Mouse (Mus musculus): ENCODE data around the gene Trpc7. TPM values are rescaled to one million over a fixed set of nuclear protein-coding genes. Genes with fewer than 3 reads are reported as not detected.

Gene Trpc7
- polyA plus RNA-seq, 1 experiment from 2014 or later = 1.5 TPM

DNA sequence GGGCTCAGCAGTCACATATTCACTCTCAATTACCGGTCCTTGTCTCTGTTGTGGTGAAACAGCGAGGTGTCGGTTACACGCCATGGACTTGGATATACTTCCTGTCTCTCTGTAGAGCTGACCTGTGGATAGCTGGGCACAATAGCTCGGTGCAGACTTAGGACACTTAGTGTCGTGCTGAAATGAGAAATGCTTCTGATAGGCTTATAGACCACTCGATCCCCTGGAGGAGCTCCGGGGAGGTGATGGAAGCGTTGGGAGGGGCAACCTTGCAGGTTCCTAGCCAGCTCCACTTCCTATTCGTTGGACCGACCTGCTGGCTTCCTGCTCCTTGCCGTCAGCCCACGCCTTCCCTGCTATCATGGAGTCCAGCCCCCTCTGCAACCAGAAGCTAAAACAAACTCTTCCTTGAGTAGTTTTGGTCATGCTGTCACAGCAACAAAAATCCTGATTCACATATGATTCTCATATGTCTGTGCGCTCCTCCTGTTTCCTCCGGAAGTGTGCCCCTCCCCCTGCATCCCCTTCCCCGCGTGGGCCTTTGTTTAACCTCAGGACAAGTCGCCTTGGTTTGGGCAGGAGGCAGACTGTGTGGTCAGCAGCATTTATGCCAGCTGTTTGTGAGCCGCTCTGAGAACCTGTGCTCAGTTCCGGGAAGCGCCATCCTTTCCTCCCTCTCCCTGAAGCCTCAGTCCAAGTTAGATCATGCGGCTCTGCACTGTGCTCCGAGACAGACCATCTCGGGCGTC is 130.3 kb downstream of the Trpc7 start:
- no peak overlapping the region for H3K4me3 ChIP-seq (ENCODE audit: low read depth, low read length)
- H3K9ac ChIP-seq (ENCODE audit: low read length) = no peak overlapping the region
- H3K27ac ChIP-seq (ENCODE audit: low read depth, low read length) = no peak overlapping the region
- H3K4me1 ChIP-seq (ENCODE audit: control insufficient read depth, insufficient read depth, low read length) = peaks cover 20% of the 10 kb centered on the region
- no peaks in the 10 kb centered on the region for H3K36me3 ChIP-seq (ENCODE audit: control insufficient read depth, insufficient read depth, low read length)
- 57% methylated on average over 25 of the region's 25 CpGs for WGBS
- DNase-seq (ENCODE audit: low spot score) (no peak), ATAC-seq (no peak)
- H3K9me3 ChIP-seq (replicated peaks; ENCODE audit: control insufficient read depth, low read length) = no peaks in the 10 kb centered on the region
- no peak overlapping the region for H3K4me2 ChIP-seq (ENCODE audit: low read length)
- no peaks in the 10 kb centered on the region for H3K27me3 ChIP-seq (replicated peaks; ENCODE audit: control insufficient read depth, insufficient read depth, low read length)

DNA sequence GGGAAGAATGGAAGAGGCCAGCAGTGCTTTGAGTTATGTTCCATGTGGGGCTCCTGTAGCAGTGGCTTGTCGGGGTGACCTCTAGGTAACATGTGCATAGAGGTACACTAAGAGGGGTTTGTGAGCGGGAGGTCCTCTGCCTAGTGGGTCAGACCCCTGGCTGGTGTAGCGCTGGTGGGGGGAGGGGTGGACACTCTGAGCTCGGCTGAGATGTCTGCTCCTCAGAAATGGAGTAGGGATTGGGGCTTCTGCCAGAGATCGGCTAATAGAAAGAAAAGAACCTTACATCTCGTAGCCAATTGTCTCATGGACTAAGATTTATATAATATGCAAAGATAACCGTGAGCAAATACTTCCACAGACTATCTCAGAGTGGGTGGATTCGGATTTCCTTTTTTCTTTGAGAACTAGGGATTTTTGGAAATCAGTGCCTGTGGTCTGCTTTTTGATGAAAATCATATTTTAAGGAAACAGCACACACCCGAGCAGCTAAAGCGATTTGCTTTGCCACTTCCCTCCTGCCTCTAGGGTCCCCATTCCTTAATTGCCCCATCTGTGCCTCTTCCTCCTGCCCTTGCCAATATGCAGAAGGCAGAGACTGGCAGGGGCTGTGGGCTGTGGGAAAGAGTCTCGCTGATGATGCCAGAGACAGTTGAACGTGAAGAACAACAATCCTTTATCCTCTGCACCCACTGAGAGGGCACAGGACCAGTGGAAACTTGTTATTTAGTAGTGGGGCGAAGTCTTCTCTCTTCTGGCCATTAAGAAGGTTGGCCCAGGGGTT is 133.2 kb downstream of the Trpc7 start:
- Histone ChIP-seq H3K4me3 (ENCODE audit: low read depth, low read length) (no peak overlapping the region), H3K4me1 (ENCODE audit: control insufficient read depth, insufficient read depth, low read length) (peaks cover 10% of the 10 kb centered on the region), H3K36me3 (ENCODE audit: control insufficient read depth, insufficient read depth, low read length) (no peaks in the 10 kb centered on the region), H3K9ac (ENCODE audit: low read length) (no peak overlapping the region), H3K4me2 (ENCODE audit: low read length) (0 out of 2 replicates have a peak overlapping the region, but pooled peaks have one; percentile 3), H3K27me3 (replicated peaks; ENCODE audit: control insufficient read depth, insufficient read depth, low read length) (no peaks in the 10 kb centered on the region), H3K27ac (ENCODE audit: low read depth, low read length) (peak overlapping the region; percentile 6; the same call in 1 of the 2 replicates), H3K9me3 (replicated peaks; ENCODE audit: control insufficient read depth, low read length) (no peaks in the 10 kb centered on the region)
- 39% methylated on average over 13 of the region's 13 CpGs for WGBS
- ATAC-seq (peak; percentile 65), DNase-seq (ENCODE audit: low spot score) (peak; percentile 71)

DNA sequence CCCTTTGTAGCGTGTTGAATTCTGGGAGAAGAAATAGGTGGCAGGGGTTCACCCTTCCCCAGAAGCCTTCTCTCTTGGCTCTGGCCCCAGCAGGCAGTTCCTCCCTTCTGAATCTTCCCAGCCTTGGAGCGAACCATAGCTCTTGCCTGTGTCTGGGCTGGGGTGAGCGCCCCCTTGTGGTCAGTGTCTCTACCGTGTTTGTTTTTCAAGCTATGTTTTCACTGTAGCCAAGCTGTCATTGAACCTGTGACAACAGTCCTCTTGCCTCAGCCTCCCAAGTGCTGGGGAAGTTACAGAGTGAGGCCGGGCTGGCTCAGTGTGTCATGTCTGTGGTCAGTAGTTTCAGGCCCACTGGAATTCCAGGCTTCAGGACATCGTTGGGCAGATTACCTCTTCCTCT is 137.3 kb downstream of the Trpc7 start:
- Histone ChIP-seq H3K4me1 (ENCODE audit: control insufficient read depth, insufficient read depth, low read length) (peaks cover 10% of the 10 kb centered on the region), H3K9me3 (replicated peaks; ENCODE audit: control insufficient read depth, low read length) (no peaks in the 10 kb centered on the region), H3K27ac (ENCODE audit: low read depth, low read length) (no peak overlapping the region), H3K9ac (ENCODE audit: low read length) (no peak overlapping the region), H3K4me2 (ENCODE audit: low read length) (no peak overlapping the region), H3K4me3 (ENCODE audit: low read depth, low read length) (no peak overlapping the region), H3K36me3 (ENCODE audit: control insufficient read depth, insufficient read depth, low read length) (no peaks in the 10 kb centered on the region), H3K27me3 (replicated peaks; ENCODE audit: control insufficient read depth, insufficient read depth, low read length) (peaks cover 14% of the 10 kb centered on the region)
- 34% methylated on average over 6 of the region's 6 CpGs for WGBS
- peak; percentile 74 for DNase-seq (ENCODE audit: low spot score)
- 0 out of 2 replicates have a peak, but pooled peaks have one; percentile 13 for ATAC-seq

DNA sequence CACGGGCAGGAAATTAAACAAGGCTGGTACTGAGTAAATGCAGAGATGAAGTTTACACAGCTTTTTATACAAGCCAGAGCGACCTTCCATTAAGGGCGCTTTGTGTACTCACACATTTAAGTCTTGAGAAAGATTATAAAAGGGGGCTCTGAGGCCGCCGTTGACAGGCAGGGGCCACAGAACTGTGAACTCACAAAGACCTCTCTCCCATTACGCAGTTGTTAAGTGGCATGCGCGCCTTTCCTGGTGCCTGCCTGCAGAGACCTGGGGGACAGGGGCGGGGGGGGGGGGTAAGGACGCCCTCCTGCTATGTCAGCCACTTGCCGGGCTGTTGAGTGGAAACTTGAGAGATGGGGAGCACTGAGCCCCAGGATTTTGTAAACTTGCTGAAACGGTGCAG is 138.6 kb downstream of the Trpc7 start:
- whole genome bisulfite sequencing = 46% methylated on average over 12 of the region's 12 CpGs
- no peaks in the 10 kb centered on the region for H3K36me3 ChIP-seq (ENCODE audit: control insufficient read depth, insufficient read depth, low read length)
- no peak for ATAC-seq

DNA sequence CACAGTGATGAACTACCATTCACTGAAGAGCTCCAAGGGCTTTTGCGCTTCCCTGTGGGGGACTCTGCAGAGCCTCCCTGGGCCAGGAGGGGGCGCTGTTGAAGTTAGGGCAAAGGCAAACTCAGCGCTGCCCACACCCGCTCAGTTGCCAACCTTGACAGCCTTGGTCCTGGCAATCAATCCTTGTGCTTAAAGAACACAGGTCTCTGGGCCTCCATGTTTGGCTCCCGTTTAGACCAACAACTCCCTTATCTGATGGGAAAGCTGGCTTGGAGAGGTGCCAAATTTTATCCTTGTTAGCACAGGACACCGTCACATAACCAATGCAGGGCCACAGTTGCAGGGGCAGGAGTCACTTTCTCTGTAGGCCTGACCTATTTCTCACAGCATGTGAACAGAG is 139.9 kb downstream of the Trpc7 start:
- Histone ChIP-seq H3K36me3 (ENCODE audit: control insufficient read depth, insufficient read depth, low read length) (no peaks in the 10 kb centered on the region), H3K27me3 (replicated peaks; ENCODE audit: control insufficient read depth, insufficient read depth, low read length) (peaks cover 37% of the 10 kb centered on the region)
- WGBS = 64% methylated on average over 6 of the region's 6 CpGs

More for the DNA sequence above, 138.6 kb downstream of the Trpc7 start:
- no peak overlapping the region for H3K27ac ChIP-seq (ENCODE audit: low read depth, low read length)
- H3K4me3 ChIP-seq (ENCODE audit: low read depth, low read length) = no peak overlapping the region
- no peak overlapping the region for H3K4me2 ChIP-seq (ENCODE audit: low read length)
- DNase-seq (ENCODE audit: low spot score) = no peak
- H3K9me3 ChIP-seq (replicated peaks; ENCODE audit: control insufficient read depth, low read length) = no peaks in the 10 kb centered on the region
- H3K9ac ChIP-seq (ENCODE audit: low read length) = no peak overlapping the region
- H3K4me1 ChIP-seq (ENCODE audit: control insufficient read depth, insufficient read depth, low read length) = peaks cover 9% of the 10 kb centered on the region
- peaks cover 25% of the 10 kb centered on the region for H3K27me3 ChIP-seq (replicated peaks; ENCODE audit: control insufficient read depth, insufficient read depth, low read length)

DNA sequence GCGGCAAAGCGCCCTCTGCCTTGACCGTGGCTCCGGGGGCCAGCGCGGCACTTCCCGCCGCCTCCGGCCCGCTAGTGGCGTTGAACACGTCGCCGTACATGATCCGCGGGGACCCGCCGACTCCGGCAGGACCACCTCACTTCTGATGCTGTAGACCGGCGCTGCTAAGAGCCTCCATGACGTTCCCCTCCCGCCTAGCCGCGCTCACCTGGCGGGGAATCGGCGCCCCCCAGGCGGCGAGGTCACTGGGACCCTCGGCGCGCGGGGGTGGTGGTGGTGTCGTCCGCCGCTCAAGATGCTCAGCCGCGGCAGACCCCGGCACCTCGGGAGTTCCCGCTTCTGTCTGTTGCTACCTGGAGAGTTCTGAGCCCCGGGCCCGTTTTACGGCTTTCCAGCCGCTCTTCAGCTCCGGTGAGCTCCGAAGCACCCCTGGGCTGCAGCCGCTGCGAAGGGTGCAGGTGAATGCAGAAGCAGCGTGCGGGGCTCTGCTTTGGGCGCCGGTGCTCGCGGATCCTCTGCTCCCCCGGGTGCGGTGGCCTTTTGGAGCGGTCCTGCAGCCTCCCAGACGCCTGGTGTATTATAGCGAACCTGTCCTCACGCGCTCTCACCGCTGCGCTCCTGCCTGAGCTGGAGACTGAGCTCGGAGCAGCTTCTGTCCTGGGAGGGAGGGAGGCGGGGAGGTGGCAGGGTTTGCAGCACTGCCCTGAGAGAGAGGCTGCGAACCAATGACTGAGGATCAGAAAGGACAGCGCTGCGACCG is 142.4 kb downstream of the Trpc7 start, which contains the start of gene Gm45623:
Gene Gm45623, minus strand, starts transcription at position 636 of the 760 bp plus-strand sequence.
- no peak for DNase-seq (ENCODE audit: low spot score)
- peak within 1 kb of the TSS; percentile 61 for H3K9ac ChIP-seq (ENCODE audit: low read length)
- H3K9me3 ChIP-seq (replicated peaks; ENCODE audit: control insufficient read depth, low read length) = no peaks in the 10 kb centered on the region
- H3K4me2 ChIP-seq (ENCODE audit: low read length) = peak within 1 kb of the TSS; percentile 90
- H3K4me1 ChIP-seq (ENCODE audit: control insufficient read depth, insufficient read depth, low read length) = peaks cover 8% of the 10 kb centered on the region; the same call in 1 of the 2 replicates
- ATAC-seq = no peak; the same call in 1 of the 2 replicates
- under 1% methylated on average over 67 of the region's 71 CpGs for WGBS
- no peak within 1 kb of the TSS for H3K27ac ChIP-seq (ENCODE audit: low read depth, low read length)
- peak within 1 kb of the TSS; percentile 41 for H3K4me3 ChIP-seq (ENCODE audit: low read depth, low read length)
- H3K36me3 ChIP-seq (ENCODE audit: control insufficient read depth, insufficient read depth, low read length) = no peaks in the 10 kb centered on the region
- H3K27me3 ChIP-seq (replicated peaks; ENCODE audit: control insufficient read depth, insufficient read depth, low read length) = peaks cover 37% of the 10 kb centered on the region

More for the DNA sequence above, 139.9 kb downstream of the Trpc7 start:
- DNase-seq (ENCODE audit: low spot score) (no peak), ATAC-seq (no peak)
- no peak overlapping the region for H3K9ac ChIP-seq (ENCODE audit: low read length)
- H3K4me1 ChIP-seq (ENCODE audit: control insufficient read depth, insufficient read depth, low read length) = peaks cover 8% of the 10 kb centered on the region; the same call in 1 of the 2 replicates
- no peak overlapping the region for H3K4me2 ChIP-seq (ENCODE audit: low read length)
- no peak overlapping the region for H3K4me3 ChIP-seq (ENCODE audit: low read depth, low read length)
- no peak overlapping the region for H3K27ac ChIP-seq (ENCODE audit: low read depth, low read length)
- no peaks in the 10 kb centered on the region for H3K9me3 ChIP-seq (replicated peaks; ENCODE audit: control insufficient read depth, low read length)

DNA sequence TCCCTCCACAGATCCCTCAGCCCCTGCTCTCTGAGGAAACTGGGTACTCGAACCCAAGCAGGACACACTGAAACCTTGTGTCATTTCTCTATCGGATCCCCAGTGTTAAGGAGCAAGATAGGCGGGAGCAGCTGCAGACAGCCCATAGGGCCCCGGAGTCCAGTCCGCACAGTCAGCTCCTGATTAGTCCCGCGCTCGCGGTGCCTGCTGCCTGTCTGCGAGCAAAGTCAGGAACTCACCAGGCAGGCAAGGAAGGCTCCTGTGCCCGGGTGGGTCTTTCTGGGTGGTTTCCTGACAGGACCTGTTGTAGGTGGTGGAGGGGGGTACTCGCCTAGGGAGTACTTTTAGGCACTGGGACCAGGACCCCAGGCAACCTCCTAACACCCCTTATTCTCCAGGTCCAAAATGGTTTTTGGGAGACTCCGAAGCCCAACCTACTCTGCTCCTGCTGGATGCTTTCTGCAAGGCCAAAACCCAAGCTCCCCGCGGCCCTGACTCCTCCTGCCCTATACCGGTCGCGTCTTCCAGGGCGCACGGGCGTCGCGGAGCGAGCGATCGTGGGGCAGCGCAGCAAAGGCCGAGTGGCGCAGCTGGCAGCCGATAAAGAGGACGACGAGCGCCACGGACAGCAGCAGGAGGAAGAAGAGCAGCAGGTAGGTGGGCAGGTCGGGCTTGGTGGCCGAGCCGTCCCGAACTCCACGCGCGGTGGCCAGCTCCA is 143.2 kb downstream of the Trpc7 start:
- H3K4me2 ChIP-seq (ENCODE audit: low read length) = peak overlapping the region; percentile 90
- ATAC-seq = no peak
- peak overlapping the region; percentile 61 for H3K9ac ChIP-seq (ENCODE audit: low read length)
- H3K27me3 ChIP-seq (replicated peaks; ENCODE audit: control insufficient read depth, insufficient read depth, low read length) = peaks cover 37% of the 10 kb centered on the region
- H3K36me3 ChIP-seq (ENCODE audit: control insufficient read depth, insufficient read depth, low read length) = no peaks in the 10 kb centered on the region
- H3K9me3 ChIP-seq (replicated peaks; ENCODE audit: control insufficient read depth, low read length) = no peaks in the 10 kb centered on the region
- WGBS = 1% methylated on average over 39 of the region's 41 CpGs
- peak; percentile 45 for DNase-seq (ENCODE audit: low spot score)
- H3K4me3 ChIP-seq (ENCODE audit: low read depth, low read length) = peak overlapping the region; percentile 41
- no peak overlapping the region for H3K27ac ChIP-seq (ENCODE audit: low read depth, low read length)
- peaks cover 8% of the 10 kb centered on the region; the same call in 1 of the 2 replicates for H3K4me1 ChIP-seq (ENCODE audit: control insufficient read depth, insufficient read depth, low read length)

DNA sequence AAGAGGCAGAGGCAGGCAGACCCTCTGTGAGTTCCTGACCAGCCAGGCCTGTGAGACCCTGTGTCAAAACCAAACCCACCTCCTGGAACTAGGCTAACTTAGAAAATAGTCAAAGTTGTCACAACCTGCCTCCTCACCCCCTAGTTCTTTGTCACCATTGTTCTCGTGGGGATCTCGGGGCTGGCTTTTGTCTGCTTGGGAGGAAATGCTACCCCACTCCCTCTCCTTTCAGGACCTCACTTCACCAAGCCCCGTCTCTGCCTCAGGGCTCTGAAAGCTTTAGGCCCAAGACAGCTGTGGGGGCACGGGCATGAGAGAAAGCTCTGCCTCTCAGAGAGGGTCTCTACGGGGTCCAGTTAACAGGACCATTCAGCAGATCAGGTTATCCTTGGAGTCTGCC is 144.0 kb downstream of the Trpc7 start:
- Histone ChIP-seq H3K4me3 (ENCODE audit: low read depth, low read length) (no peak overlapping the region), H3K27ac (ENCODE audit: low read depth, low read length) (no peak overlapping the region), H3K9me3 (replicated peaks; ENCODE audit: control insufficient read depth, low read length) (no peaks in the 10 kb centered on the region), H3K9ac (ENCODE audit: low read length) (no peak overlapping the region), H3K36me3 (ENCODE audit: control insufficient read depth, insufficient read depth, low read length) (no peaks in the 10 kb centered on the region), H3K27me3 (replicated peaks; ENCODE audit: control insufficient read depth, insufficient read depth, low read length) (peaks cover 37% of the 10 kb centered on the region), H3K4me1 (ENCODE audit: control insufficient read depth, insufficient read depth, low read length) (peaks cover 8% of the 10 kb centered on the region; the same call in 1 of the 2 replicates), H3K4me2 (ENCODE audit: low read length) (peak overlapping the region; percentile 90; the same call in 1 of the 2 replicates)
- DNase-seq (ENCODE audit: low spot score) (no peak), ATAC-seq (no peak)
- 11% methylated on average over 5 of the region's 5 CpGs for WGBS

Data from forebrain, embryonic 14.5 days (tissue).